Mouse (Mus musculus) spleen, postnatal 14 days (tissue): Measurements from ENCODE around the gene Vmn1r45.
"Not testable (repeated sequence)": the region's sequence is repeated elsewhere in the genome, so short reads cannot be mapped to it uniquely, and the experiment has no call there.

Source experiments
- DNase-seq, 2 experiments: peaks; one replicate each; pipeline ENCODE4 v3.0.0; 2021 to 2022; ENCODE audit warnings: low spot score in 2 of 2

Vmn1r45 gene

GRCm38 (mm10) chr6:89940498-89940897, at the start of gene Vmn1r45:
Gene Vmn1r45 (minus strand): TSS chr6:89940598.
- DNase-seq, result not testable (repeated sequence)

- DNase-seq, result no peak
Observed at GRCm38 (mm10) chr6:89985989-89986388, 45.6 kb upstream of the Vmn1r45 start.

GRCm38 (mm10) chr6:89969013-89969412, 28.6 kb upstream of the Vmn1r45 start, which contains the start of gene Vmn1r46:
Gene Vmn1r46 (plus strand): TSS chr6:89969313.
- DNase-seq, result no peak

GRCm38 (mm10) chr6:89966341-89966740, 25.9 kb upstream of the Vmn1r45 start:
- DNase-seq, result no peak

- DNase-seq, result no peak
Observed at GRCm38 (mm10) chr6:89953556-89953955, 13.2 kb upstream of the Vmn1r45 start.

- no peak for DNase-seq
Observed at GRCm38 (mm10) chr6:89940926-89941325, 528 bp upstream of the Vmn1r45 start.

GRCm38 (mm10) chr6:89883812-89884211, 56.6 kb downstream of the Vmn1r45 start:
- no peak for DNase-seq

GRCm38 (mm10) chr6:89883360-89883759, 57.0 kb downstream of the Vmn1r45 start, which contains the start of gene Vmn1r44:
Gene Vmn1r44 (plus strand): TSS chr6:89883660.
- no peak for DNase-seq
